Mouse (Mus musculus): ENCODE measurements around the gene Tmem63a. TPM values are rescaled to one million over a fixed set of nuclear protein-coding genes. Genes with fewer than 3 reads are reported as not detected.

The Tmem63a gene
- polyA plus RNA-seq, 1 experiment from 2014 or later = 22.7 TPM

GRCm38 (mm10) chr1:180919686-180920085 lies 22.5 kb upstream of the Tmem63a start:
- no peak overlapping the region for H3K4me3 ChIP-seq (ENCODE audit: low read depth, low read length)
- 43% methylated on average over 8 of the region's 8 CpGs for WGBS
- no peaks in the 10 kb centered on the region for H3K9me3 ChIP-seq (ENCODE audit: low read length)
- no peak overlapping the region for H3K27ac ChIP-seq (ENCODE audit: low read length)
- no peak for TF ChIP-seq EP300 (IDR thresholded peaks at IDR 0.05)
- TF ChIP-seq CTCF (IDR thresholded peaks at IDR 0.05) = peak; percentile 73
- H3K36me3 ChIP-seq (ENCODE audit: insufficient read depth, low read length) = no peaks in the 10 kb centered on the region
- no peak overlapping the region for H3K4me2 ChIP-seq (replicated peaks; ENCODE audit: low read depth, low read length)
- H3K4me1 ChIP-seq (ENCODE audit: insufficient read depth, low read depth, low read length) = no peaks in the 10 kb centered on the region
- no peaks in the 10 kb centered on the region for H3K27me3 ChIP-seq (replicated peaks; ENCODE audit: insufficient read depth, low read length)
- ATAC-seq = no peak
- no peak overlapping the region for H3K9ac ChIP-seq (replicated peaks; ENCODE audit: low read depth)
- peak; percentile 39 for DNase-seq (ENCODE audit: low spot score)

- Histone ChIP-seq H3K36me3 (ENCODE audit: insufficient read depth, low read length) (no peaks in the 10 kb centered on the region), H3K4me2 (replicated peaks; ENCODE audit: low read depth, low read length) (no peak overlapping the region), H3K27ac (ENCODE audit: low read length) (no peak overlapping the region), H3K4me1 (ENCODE audit: insufficient read depth, low read depth, low read length) (no peaks in the 10 kb centered on the region), H3K27me3 (replicated peaks; ENCODE audit: insufficient read depth, low read length) (no peaks in the 10 kb centered on the region), H3K4me3 (ENCODE audit: low read depth, low read length) (no peak overlapping the region), H3K9me3 (ENCODE audit: low read length) (no peaks in the 10 kb centered on the region), H3K9ac (replicated peaks; ENCODE audit: low read depth) (no peak overlapping the region)
- ATAC-seq = no peak
- no peak for TF ChIP-seq EP300 (IDR thresholded peaks at IDR 0.05)
- TF ChIP-seq CTCF (IDR thresholded peaks at IDR 0.05) = no peak
- DNase-seq (ENCODE audit: low spot score) = no peak
- 71% methylated on average over 6 of the region's 6 CpGs for WGBS
These were observed 19.7 kb upstream of the Tmem63a start for GRCm38 (mm10) chr1:180922273-180923048.

GRCm38 (mm10) chr1:180924737-180925136 lies 17.4 kb upstream of the Tmem63a start:
- no peak overlapping the region for H3K4me3 ChIP-seq (ENCODE audit: low read depth, low read length)
- H3K27me3 ChIP-seq (replicated peaks; ENCODE audit: insufficient read depth, low read length) = no peaks in the 10 kb centered on the region
- no peak overlapping the region for H3K4me2 ChIP-seq (replicated peaks; ENCODE audit: low read depth, low read length)
- no peaks in the 10 kb centered on the region for H3K9me3 ChIP-seq (ENCODE audit: low read length)
- TF ChIP-seq EP300 (IDR thresholded peaks at IDR 0.05) (no peak), CTCF (IDR thresholded peaks at IDR 0.05) (no peak)
- no peaks in the 10 kb centered on the region for H3K4me1 ChIP-seq (ENCODE audit: insufficient read depth, low read depth, low read length)
- H3K9ac ChIP-seq (replicated peaks; ENCODE audit: low read depth) = no peak overlapping the region
- no peaks in the 10 kb centered on the region for H3K36me3 ChIP-seq (ENCODE audit: insufficient read depth, low read length)
- no peak overlapping the region for H3K27ac ChIP-seq (ENCODE audit: low read length)
- WGBS = 42% methylated on average over 2 of the region's 2 CpGs
- ATAC-seq (no peak), DNase-seq (ENCODE audit: low spot score) (no peak)

- Histone ChIP-seq H3K4me3 (ENCODE audit: low read depth, low read length) (no peak overlapping the region), H3K27ac (ENCODE audit: low read length) (no peak overlapping the region), H3K4me2 (replicated peaks; ENCODE audit: low read depth, low read length) (no peak overlapping the region), H3K9ac (replicated peaks; ENCODE audit: low read depth) (no peak overlapping the region), H3K9me3 (ENCODE audit: low read length) (no peaks in the 10 kb centered on the region), H3K4me1 (ENCODE audit: insufficient read depth, low read depth, low read length) (no peaks in the 10 kb centered on the region), H3K36me3 (ENCODE audit: insufficient read depth, low read length) (no peaks in the 10 kb centered on the region), H3K27me3 (replicated peaks; ENCODE audit: insufficient read depth, low read length) (no peaks in the 10 kb centered on the region)
- 49% methylated on average over 4 of the region's 4 CpGs for WGBS
- ATAC-seq (no peak), DNase-seq (ENCODE audit: low spot score) (no peak)
- TF ChIP-seq EP300 (IDR thresholded peaks at IDR 0.05) = no peak
- TF ChIP-seq CTCF (IDR thresholded peaks at IDR 0.05) = no peak
These were observed 15.9 kb upstream of the Tmem63a start for GRCm38 (mm10) chr1:180926286-180926685.

GRCm38 (mm10) chr1:180929599-180929998 lies 12.5 kb upstream of the Tmem63a start:
- Histone ChIP-seq H3K4me2 (replicated peaks; ENCODE audit: low read depth, low read length) (no peak overlapping the region), H3K9me3 (ENCODE audit: low read length) (no peaks in the 10 kb centered on the region), H3K27ac (ENCODE audit: low read length) (no peak overlapping the region), H3K36me3 (ENCODE audit: insufficient read depth, low read length) (no peaks in the 10 kb centered on the region), H3K9ac (replicated peaks; ENCODE audit: low read depth) (no peak overlapping the region), H3K4me3 (ENCODE audit: low read depth, low read length) (no peak overlapping the region), H3K27me3 (replicated peaks; ENCODE audit: insufficient read depth, low read length) (0 out of 2 replicates have a peak, but pooled peaks cover 2% of the 10 kb centered on the region), H3K4me1 (ENCODE audit: insufficient read depth, low read depth, low read length) (no peaks in the 10 kb centered on the region)
- DNase-seq (ENCODE audit: low spot score) (no peak), ATAC-seq (no peak)
- WGBS = 17% methylated on average over 2 of the region's 2 CpGs
- TF ChIP-seq CTCF (IDR thresholded peaks at IDR 0.05) = no peak
- TF ChIP-seq EP300 (IDR thresholded peaks at IDR 0.05) = no peak

GRCm38 (mm10) chr1:180931106-180931505 lies 11.0 kb upstream of the Tmem63a start:
- H3K27ac ChIP-seq (ENCODE audit: low read length) = no peak overlapping the region
- no peak overlapping the region for H3K4me3 ChIP-seq (ENCODE audit: low read depth, low read length)
- DNase-seq (ENCODE audit: low spot score) (no peak), ATAC-seq (no peak)
- H3K27me3 ChIP-seq (replicated peaks; ENCODE audit: insufficient read depth, low read length) = peaks cover 7% of the 10 kb centered on the region; the same call in 1 of the 2 replicates
- no peaks in the 10 kb centered on the region for H3K9me3 ChIP-seq (ENCODE audit: low read length)
- no peak overlapping the region for H3K9ac ChIP-seq (replicated peaks; ENCODE audit: low read depth)
- no peak for TF ChIP-seq EP300 (IDR thresholded peaks at IDR 0.05)
- no peak for TF ChIP-seq CTCF (IDR thresholded peaks at IDR 0.05)
- H3K4me2 ChIP-seq (replicated peaks; ENCODE audit: low read depth, low read length) = no peak overlapping the region
- H3K4me1 ChIP-seq (ENCODE audit: insufficient read depth, low read depth, low read length) = no peaks in the 10 kb centered on the region
- H3K36me3 ChIP-seq (ENCODE audit: insufficient read depth, low read length) = no peaks in the 10 kb centered on the region
- 59% methylated on average over 3 of the region's 3 CpGs for whole genome bisulfite sequencing
